Mouse (Mus musculus): ENCODE results near the gene Fam184b. TPM values are rescaled to one million over a fixed set of nuclear protein-coding genes. Genes with fewer than 3 reads are reported as not detected.
"Not testable (repeated sequence)": the region's sequence is repeated elsewhere in the genome, so short reads cannot be mapped to it uniquely, and the experiment has no call there.

Gene Fam184b
- polyA plus RNA-seq, 1 experiment from 2014 or later: 0.05 TPM

- ATAC-seq: peak; percentile 100
- H3K27me3 ChIP-seq: no peaks in the 10 kb centered on the region
- in situ Hi-C loops (cut with MboI; ENCODE audit: low pct_unique_long_range_greater_than_20kb): loop anchor here (5.0 to 25.0 kb wide), 3 partner anchors 137 to 1382 kb away; no protein-coding TSS in a partner anchor
- TF ChIP-seq CTCF (IDR thresholded peaks at IDR 0.05): no peak
- ChIA-PET CTCF (interaction anchor here (2.7 kb wide), 1 partner anchor 135 kb away, joined by 9 read pairs; no protein-coding TSS in a partner anchor), POLR2A (no interaction called here)
- peak; percentile 95 for DNase-seq (ENCODE audit: low read depth, low spot score)
Observed at GRCm38 (mm10) chr5:45669598-45670279, 30.3 kb upstream of the Fam184b start, which contains the start of gene Ncapg. Gene Ncapg, plus strand, starts transcription at chr5:45669919.

DNA sequence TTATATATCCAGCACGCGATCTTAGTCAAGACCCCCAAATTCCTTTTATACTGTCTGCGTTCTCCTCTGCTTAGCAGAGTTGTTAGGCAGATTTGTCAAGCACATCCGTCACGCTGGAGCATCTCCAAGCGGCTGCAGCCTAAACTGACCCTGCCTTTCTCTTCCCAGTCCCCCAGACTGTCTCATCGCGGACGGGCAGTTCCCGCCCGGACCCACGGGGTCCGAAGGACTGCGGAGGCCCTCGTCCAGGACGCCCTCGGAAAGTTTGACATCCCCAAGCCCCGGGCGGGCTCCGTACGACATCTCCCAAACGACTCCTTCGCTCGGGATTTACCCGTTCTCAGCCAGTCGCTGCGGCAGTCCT, 29.8 kb upstream of the Fam184b start:
- ATAC-seq: peak; percentile 20
- no peak for DNase-seq (ENCODE audit: low read depth, low spot score)
- ChIA-PET CTCF (interaction anchor here (1.5 to 2.7 kb wide), 2 partner anchors 134 to 193 kb away, joined by 4 to 9 read pairs; no protein-coding TSS in a partner anchor), POLR2A (no interaction called here)
- TF ChIP-seq CTCF (IDR thresholded peaks at IDR 0.05): no peak
- H3K27me3 ChIP-seq: peaks cover 4% of the 10 kb centered on the region
- in situ Hi-C loops (cut with MboI; ENCODE audit: low pct_unique_long_range_greater_than_20kb): loop anchor here (5.0 to 25.0 kb wide), 3 partner anchors 137 to 1382 kb away; no protein-coding TSS in a partner anchor

GRCm38 (mm10) chr5:45668831-45669230, 29.4 kb upstream of the Fam184b start:
- CTCF ChIA-PET: interaction anchor here (1.1 to 1.5 kb wide), 3 partner anchors 15 to 192 kb away, joined by 3 to 5 read pairs (median 4); no protein-coding TSS in a partner anchor
- in situ Hi-C loops (cut with MboI; ENCODE audit: low pct_unique_long_range_greater_than_20kb): loop anchor here (5.0 to 25.0 kb wide), 3 partner anchors 137 to 1382 kb away; no protein-coding TSS in a partner anchor
- TF ChIP-seq CTCF (IDR thresholded peaks at IDR 0.05): no peak
- ATAC-seq: peak; percentile 13
- DNase-seq (ENCODE audit: low read depth, low spot score): no peak
- POLR2A ChIA-PET: no interaction called here
- H3K27me3 ChIP-seq: peaks cover 7% of the 10 kb centered on the region

DNA sequence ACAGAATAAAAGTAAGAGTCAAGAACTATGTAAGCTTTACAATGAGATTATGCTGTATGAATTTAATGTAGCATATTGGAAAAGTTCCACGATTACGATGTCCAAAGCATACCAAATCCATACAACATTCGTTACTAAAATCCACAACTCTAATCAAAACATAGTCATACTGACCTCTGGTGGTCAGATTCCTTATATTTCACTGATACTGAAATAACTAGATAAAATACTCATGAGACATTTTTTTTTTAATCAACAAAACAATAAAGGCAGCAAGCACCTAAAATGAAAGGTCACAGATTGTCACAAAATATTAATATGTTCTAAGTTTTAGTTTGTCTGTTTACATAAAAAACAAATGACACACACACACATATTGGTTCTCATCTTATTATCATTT, 28.9 kb upstream of the Fam184b start:
- peaks cover 7% of the 10 kb centered on the region for H3K27me3 ChIP-seq
- DNase-seq (ENCODE audit: low read depth, low spot score) (no peak), ATAC-seq (no peak)
- POLR2A ChIA-PET: interaction anchor here (0.7 kb wide), 1 partner anchor 175 kb away, joined by 3 read pairs; no protein-coding TSS in a partner anchor
- in situ Hi-C loops (cut with MboI; ENCODE audit: low pct_unique_long_range_greater_than_20kb): loop anchor here (5.0 to 25.0 kb wide), 3 partner anchors 136 to 1381 kb away; no protein-coding TSS in a partner anchor
- CTCF ChIA-PET: interaction anchor here (0.7 to 1.7 kb wide), 12 partner anchors 11 to 210 kb away, joined by 3 to 7 read pairs (median 4); partner anchors contain the start of gene Fam184b
- peak; percentile 48 for TF ChIP-seq CTCF (IDR thresholded peaks at IDR 0.05)

GRCm38 (mm10) chr5:45658406-45658805, 19.0 kb upstream of the Fam184b start:
- POLR2A ChIA-PET, ATAC-seq: not testable (repeated sequence)
- in situ Hi-C loops (cut with MboI; ENCODE audit: low pct_unique_long_range_greater_than_20kb): loop anchor here (25.0 kb wide), 1 partner anchor 1371 kb away; no protein-coding TSS in a partner anchor

DNA sequence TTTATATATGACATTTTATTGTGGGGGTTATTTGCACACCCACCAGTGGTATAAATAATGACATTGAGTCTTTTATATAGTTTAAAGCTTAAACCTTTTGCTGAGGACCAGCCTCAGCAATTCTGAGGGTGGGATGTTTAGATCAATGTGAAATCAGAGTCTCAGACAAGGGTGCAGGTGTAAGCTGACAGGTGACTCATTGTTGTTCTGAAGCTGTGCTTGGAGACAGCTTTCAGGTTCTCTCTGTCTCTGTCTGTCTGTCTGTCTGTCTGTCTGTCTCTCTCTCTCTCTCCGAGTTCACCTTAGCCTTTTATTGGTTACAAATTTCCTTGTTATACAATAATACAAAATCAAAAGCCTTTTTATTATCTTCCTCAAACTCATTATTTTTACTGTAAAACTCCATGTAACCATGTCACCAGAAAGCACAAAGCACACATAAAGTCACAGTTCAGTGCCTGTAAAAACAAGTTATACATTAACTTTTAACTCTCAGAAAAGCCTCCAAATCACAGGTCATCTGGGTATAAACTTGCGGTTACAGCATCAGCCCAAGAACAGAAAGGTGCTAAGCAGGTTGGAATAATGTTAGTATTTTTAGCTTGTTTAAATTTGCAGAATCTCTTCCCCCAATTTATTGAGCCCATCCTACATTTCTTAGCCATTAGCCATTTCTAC, 11.8 kb upstream of the Fam184b start:
- no peak for TF ChIP-seq CTCF (IDR thresholded peaks at IDR 0.05)
- POLR2A ChIA-PET: no interaction called here
- CTCF ChIA-PET: interaction anchor here (0.6 to 1.2 kb wide), 2 partner anchors 17 to 20 kb away, joined by 3 read pairs; no protein-coding TSS in a partner anchor
- H3K27me3 ChIP-seq: peaks cover 16% of the 10 kb centered on the region
- ATAC-seq: no peak
- in situ Hi-C loops (cut with MboI; ENCODE audit: low pct_unique_long_range_greater_than_20kb): loop anchor here (25.0 kb wide), 1 partner anchor 1364 kb away; no protein-coding TSS in a partner anchor
- no peak for DNase-seq (ENCODE audit: low read depth, low spot score)

More at GRCm38 (mm10) chr5:45658406-45658805, 19.0 kb upstream of the Fam184b start:
- CTCF ChIA-PET; DNase-seq (ENCODE audit: low read depth, low spot score): not testable (repeated sequence)
- peaks cover 27% of the 10 kb centered on the region for H3K27me3 ChIP-seq

GRCm38 (mm10) chr5:45639715-45640092, 290 bp upstream of the Fam184b start:
- POLR2A ChIA-PET: no interaction called here
- in situ Hi-C loops (cut with MboI; ENCODE audit: low pct_unique_long_range_greater_than_20kb): no loop called here
- DNase-seq (ENCODE audit: low read depth, low spot score): no peak
- CTCF ChIA-PET: interaction anchor here (1.2 to 1.3 kb wide), 2 partner anchors 14 to 28 kb away, joined by 3 to 4 read pairs; no protein-coding TSS in a partner anchor
- H3K27me3 ChIP-seq: peaks cover 72% of the 10 kb centered on the region
- no peak for TF ChIP-seq CTCF (IDR thresholded peaks at IDR 0.05)
- no peak for ATAC-seq

- no peak for TF ChIP-seq CTCF (IDR thresholded peaks at IDR 0.05)
- ChIA-PET POLR2A (no interaction called here), CTCF (interaction anchor here (1.1 to 1.2 kb wide), 2 partner anchors 10 to 14 kb away, joined by 3 read pairs; no protein-coding TSS in a partner anchor)
- no peak for DNase-seq (ENCODE audit: low read depth, low spot score)
- ATAC-seq: no peak
- in situ Hi-C loops (cut with MboI; ENCODE audit: low pct_unique_long_range_greater_than_20kb): no loop called here
- H3K27me3 ChIP-seq: peaks cover 62% of the 10 kb centered on the region
Observed at GRCm38 (mm10) chr5:45638378-45638777, 1.0 kb downstream of the Fam184b start.

DNA sequence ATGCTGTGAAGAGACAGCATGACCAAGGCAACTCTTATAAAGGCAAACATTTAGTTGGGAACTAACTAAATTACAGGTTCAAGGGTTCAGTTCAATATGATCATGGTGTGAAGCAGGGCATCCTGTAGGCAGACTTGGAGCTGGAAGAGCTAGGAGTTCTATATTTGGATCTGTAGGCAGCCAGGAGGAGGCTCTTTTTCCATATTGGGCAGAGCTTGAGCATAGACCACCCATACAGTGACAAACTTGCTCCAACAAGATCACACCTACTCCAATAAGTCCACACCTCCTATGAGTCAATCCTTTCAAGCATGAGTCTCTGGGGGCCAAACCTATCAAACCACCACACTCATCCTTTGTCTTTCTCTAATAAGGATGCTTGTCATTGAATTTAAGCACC, 9.9 kb downstream of the Fam184b start:
- ATAC-seq: no peak
- no peak for DNase-seq (ENCODE audit: low read depth, low spot score)
- POLR2A ChIA-PET: no interaction called here
- in situ Hi-C loops (cut with MboI; ENCODE audit: low pct_unique_long_range_greater_than_20kb): loop anchor here (5.0 kb wide), 1 partner anchor 47 kb away; no protein-coding TSS in a partner anchor
- TF ChIP-seq CTCF (IDR thresholded peaks at IDR 0.05): no peak
- CTCF ChIA-PET: no interaction called here
- peaks cover 15% of the 10 kb centered on the region for H3K27me3 ChIP-seq

- H3K27me3 ChIP-seq: peaks cover 15% of the 10 kb centered on the region
- in situ Hi-C loops (cut with MboI; ENCODE audit: low pct_unique_long_range_greater_than_20kb): loop anchor here (5.0 kb wide), 1 partner anchor 45 kb away; no protein-coding TSS in a partner anchor
- ATAC-seq (no peak), DNase-seq (ENCODE audit: low read depth, low spot score) (no peak)
- ChIA-PET CTCF (interaction anchor here (1.1 kb wide), 1 partner anchor 93 kb away, joined by 3 read pairs; no protein-coding TSS in a partner anchor), POLR2A (no interaction called here)
- TF ChIP-seq CTCF (IDR thresholded peaks at IDR 0.05): no peak
Observed at GRCm38 (mm10) chr5:45627771-45628170, 11.6 kb downstream of the Fam184b start.
